Mouse (Mus musculus) C3H10T1/2 (cell line): ENCODE data around the gene A730049H05Rik. TPM values are rescaled to one million over a fixed set of nuclear protein-coding genes. Genes with fewer than 3 reads are reported as not detected.

ENCODE experiments used
- polyA plus RNA-seq, 2 experiments: library from polyadenylated mRNA; unstranded; fragments of >200 nt; fragmentation: generic; extraction: Trizol; gene quantifications; one replicate each; pipeline ENCODE4 v1.2.1; 2012; ENCODE audit warnings: missing spikeins in 2 of 2

Gene A730049H05Rik
- under 1 TPM in 1 of 2 experiments, not detected in 1; 0.19 TPM for polyA plus RNA-seq

DNA sequence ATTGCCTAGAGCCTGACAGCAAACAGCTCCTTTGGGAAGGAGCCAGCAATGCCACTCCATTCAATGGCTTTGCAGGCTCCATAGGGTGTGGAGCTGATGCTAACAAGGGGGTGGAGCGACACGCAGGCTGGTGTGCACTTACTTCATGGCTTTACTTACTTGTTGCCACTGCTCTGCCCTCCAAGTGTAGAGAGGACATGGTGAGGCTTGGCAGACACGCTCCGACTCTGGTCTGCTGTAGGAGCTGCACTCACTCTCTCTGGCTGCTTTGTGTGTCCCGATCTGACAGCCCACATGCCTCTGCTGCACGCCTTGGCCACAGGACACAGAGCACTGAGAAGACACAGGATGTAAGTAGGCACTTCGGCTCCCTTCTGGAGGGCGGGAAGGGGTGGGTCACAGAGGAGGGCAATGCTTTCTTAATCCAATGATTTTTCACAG lies at the start of gene A730049H05Rik:
TSS of gene A730049H05Rik (plus strand) at position 168 of the 441 bp plus-strand sequence.

DNA sequence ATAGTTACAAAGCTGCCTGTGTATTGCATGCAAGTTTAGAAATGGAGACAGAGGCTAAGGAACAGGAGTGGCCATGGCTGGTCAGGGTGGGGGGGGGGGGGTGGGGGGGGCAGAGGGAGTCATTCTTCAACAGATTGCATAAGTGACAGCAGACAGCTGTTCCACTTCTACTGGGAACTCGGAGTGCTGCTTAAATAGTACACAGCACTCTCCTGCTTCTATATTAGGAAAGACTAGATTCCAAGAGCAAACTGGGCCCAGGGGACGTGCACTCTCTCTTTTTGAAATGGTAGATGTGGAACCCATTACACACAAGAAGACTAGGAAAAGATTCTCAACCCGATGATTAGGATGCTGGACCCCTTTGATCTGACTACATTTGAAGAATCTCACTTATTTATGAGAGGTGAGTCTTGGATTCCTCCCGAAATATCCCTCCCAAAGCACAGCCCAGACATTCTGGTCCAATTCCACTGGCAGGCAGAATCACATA lies 52.9 kb downstream of the A730049H05Rik start, which contains the start of gene Gm15737:
TSS of gene Gm15737 (plus strand) at position 269 of the 493 bp plus-strand sequence.

Other genes starting within 250 kb of the A730049H05Rik start
- gene Prickle2, start 110.3 kb upstream of the A730049H05Rik start, polyA plus RNA-seq: 1 to 10 TPM in 1 of 2 experiments, under 1 TPM in 1; 0.12 to 2.6 TPM
- gene Gm15737, start 52.9 kb downstream of the A730049H05Rik start, polyA plus RNA-seq: under 1 TPM in 1 of 2 experiments, not detected in 1; 0.05 TPM
- gene Adamts9, start 127.0 kb downstream of the A730049H05Rik start, polyA plus RNA-seq: 10 to 100 TPM in 1 of 2 experiments, under 1 TPM in 1; 0.13 to 11.1 TPM